Mouse (Mus musculus) ZHBTc4 (cell line): ENCODE data around the gene Tmem217.

ENCODE experiments used
- DNase-seq: peaks from one replicate; pipeline ENCODE4 v3.0.0-alpha.2; 2011; ENCODE audit warnings: low read depth, low spot score

The Tmem217 gene

DNA sequence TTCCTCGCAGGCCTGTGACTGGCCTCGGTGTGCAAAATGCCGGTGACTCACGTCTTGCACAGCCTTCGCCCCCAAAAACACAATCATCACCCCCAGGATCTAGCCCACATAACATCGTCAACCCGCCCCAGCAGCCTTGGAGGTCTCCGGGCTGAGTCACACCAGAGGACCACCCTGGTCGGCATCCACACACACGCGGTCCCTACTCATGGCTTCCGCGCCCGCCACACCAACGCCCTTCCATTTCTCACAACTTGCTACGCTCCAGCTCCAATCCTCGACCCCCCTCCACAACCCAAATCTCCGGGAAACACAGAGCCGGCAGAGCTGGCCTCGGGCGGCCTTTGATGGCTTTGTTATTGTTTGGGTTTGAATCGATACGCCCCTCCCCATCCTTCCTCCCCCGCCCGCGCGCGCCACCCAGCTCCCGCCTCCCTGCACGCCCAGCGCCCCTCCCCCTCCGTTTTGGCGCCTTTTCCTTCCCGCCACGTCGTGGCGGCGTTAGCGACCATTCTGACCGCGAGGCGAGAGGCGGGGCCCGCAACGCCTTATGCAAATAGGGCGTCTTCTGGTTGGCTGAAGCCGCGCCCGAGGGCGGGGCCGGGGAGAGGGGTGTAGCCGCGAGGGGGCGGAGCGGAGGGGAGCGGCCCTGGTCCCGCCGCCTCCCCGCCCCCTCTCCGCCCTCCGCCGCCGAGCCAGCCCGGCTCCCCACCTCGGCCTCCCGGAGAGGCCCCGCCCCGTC is 62.0 kb downstream of the Tmem217 start:
- peak; percentile 100 for DNase-seq

DNA sequence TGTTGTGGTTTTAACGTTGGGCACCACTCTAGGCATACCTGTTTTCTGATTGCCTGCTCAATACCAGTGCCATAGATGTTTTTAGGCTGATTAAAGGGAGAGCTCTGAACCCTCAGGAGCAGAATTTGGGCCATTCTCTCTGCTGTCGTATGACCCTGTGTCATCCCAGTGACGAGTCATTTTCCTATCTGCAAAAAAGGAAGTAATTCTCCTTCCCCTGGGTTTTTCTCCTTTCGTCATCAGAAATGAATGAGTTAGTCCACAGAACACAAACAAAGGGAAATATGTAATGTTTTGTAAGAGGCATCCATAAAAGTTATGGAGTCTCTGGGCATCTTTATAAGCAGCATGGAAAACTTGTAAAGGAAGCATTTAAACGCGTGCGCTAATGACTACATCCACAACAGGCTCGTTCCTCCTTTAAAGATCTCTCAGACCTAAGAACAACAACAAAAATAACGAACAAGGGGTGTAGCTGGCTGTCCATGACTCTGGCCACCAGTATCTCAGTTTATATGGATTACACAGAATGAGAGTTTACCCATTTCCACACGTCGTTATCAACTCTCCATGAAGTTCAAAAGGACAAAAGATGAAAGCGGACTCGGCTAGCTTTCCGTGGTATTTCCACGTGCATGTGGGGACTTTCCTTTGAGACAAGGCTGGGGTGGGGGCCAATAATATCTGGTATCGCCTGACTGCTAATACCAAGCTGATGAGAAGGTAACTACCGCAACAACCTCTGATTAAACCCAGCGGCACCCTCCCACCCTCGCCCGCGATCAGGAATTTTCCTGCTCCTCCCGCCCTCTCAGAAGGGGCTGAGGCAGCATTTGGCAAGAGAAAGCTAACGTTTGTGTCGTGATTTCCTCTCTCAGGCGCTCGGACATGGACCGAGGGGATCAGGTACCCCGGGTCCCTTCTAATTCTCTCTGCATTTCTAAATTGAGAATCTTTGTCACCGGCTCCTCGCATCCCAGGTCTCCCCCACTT is 62.9 kb downstream of the Tmem217 start:
- peak; percentile 74 for DNase-seq

DNA sequence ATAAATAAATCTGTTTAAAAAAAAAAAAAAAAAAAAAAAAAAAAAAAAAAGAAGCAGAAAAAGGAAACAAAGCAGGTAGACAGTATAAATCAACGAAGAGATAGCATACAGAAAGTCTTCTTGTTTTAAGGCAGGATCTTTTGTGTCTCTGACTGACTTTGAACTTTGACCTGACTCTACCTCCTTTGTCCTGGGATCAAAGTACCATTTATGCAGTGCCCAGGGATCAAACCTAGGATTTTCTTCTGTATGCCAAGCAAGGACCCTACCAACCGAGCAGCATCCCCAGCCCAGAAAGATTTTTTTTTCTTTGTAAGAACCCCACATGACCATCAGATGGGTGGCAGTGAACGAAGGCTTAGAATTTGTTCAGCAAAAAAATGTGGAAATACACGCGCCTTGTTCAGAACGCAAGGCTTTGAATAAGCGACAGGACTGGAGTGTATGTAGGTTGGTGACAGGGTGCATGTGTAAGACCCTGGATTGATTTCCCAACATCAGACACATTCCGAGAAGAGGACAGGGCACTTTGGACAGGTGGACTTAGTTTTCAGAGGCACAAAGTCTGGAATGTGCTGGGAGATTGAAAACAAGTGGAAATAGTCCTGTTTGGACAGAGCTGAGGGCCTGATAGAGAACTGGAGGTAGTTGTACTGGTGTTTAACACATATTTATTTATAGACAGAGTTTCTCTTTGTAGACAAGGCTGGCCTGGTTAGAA is 63.8 kb downstream of the Tmem217 start:
- no peak for DNase-seq

DNA sequence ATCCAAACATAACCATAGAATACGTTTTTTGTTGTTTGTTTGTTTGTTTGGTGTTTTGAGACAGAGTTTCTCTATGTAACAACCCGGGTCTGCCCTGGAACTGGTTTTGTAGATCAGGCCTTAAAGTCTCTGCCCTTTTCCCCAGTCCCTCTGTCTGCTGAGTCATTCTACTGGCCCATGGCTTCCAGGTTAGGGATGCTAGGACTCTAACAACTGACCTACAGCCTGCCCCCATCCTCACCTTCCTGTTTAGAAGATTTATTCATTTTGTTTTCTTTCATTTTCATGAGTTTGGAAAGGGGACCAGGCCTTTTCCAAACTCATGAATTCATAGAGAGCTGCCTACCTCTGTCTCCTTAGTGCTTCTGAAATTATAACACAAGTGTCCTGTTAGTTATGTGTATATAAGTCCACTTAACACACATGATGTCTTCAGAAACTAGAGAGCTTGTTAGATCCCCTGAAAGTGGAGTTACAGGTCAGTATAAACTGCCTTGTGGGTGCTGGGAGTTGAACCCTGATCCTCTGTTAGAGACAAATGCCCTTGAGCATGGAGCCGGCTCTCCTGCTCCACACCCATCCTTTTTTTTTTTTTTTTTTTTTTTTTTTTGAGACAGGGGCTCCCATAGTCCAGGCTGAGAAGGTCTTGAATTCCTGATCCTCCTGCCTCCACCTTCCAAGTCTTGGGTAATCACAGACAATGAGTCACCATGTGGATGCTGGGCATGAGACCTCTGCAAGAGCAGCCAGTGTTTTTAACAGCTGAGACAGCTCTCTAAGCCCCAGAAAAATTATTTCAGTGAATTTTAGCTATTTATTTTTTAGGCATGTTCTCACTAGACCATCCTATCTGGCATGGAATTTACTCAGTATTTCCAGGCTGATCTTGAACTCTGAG is 66.6 kb downstream of the Tmem217 start:
- DNase-seq: no peak

DNA sequence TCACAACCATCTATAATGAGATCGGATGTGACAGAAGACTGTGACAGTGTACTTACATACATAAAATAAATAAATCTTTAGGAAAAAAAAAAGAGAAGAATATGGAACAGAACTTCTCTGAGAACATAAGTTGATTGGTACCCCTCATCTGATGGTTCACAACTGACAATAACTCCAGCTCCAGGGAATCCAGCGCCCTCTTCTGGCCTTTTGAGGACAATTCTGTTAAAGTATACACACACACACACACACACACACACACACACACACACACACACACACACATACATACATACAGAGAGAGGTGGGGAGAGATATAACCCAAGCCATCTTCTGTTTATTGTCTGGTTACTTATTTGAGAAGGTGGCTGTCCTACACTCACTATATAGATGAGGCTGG is 67.8 kb downstream of the Tmem217 start:
- peak; percentile 73 for DNase-seq

DNA sequence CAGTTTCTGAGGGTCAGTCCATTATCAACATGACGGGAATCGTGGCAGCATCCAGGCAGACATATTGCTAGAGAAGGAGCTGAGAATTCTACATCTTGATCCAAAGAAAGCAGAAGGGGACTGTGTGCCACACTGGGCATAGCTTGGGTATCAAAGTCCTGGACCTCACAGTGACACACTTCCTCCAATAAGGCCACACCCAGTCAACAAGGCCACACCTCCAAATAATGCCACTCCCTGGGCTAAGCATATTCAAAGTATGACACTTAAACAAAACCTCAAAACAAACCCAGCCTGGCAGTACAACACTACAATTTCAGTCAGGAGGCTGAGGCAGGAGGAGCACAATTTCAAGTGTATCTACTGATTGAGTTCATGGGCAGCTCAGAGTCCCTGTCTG is 68.9 kb downstream of the Tmem217 start:
- no peak for DNase-seq

DNA sequence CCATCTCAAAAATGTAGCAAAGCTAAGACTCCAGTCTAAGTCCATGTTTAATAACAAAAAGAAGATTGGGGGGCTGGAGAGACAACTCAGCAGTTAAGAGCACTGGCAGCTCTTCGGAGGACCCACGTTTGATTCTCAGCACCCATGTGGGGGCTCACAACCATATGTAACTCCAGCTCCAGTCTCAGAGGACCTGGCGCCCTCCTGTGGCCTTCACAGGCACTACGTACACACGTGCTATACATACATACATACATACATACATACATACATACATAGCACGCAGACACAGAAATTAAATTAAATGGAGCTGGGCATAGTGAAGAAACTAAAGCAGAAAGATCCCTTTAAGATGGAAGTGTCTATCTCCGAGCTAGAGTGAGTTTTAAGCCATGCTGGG is 69.6 kb downstream of the Tmem217 start:
- peak; percentile 57 for DNase-seq

DNA sequence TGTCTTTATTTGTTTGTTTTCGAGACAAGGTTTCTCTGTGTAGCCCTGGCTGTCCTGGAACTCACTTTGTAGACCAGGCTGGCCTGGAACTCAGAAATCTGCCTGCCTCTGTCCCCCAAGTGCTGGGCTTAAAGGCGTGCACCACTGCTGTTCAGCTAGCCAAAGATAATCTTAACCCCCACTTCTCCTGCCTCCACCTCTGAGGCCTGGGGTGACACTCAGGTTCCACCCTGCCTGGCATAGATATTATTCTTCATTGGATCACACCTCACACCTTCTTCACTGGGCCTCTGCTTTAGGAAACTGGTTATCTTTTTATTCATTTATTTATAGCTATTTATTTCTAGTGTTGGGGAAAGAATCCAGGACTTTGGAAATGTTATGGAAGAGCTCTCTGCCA is 71.9 kb downstream of the Tmem217 start:
- DNase-seq: no peak

DNA sequence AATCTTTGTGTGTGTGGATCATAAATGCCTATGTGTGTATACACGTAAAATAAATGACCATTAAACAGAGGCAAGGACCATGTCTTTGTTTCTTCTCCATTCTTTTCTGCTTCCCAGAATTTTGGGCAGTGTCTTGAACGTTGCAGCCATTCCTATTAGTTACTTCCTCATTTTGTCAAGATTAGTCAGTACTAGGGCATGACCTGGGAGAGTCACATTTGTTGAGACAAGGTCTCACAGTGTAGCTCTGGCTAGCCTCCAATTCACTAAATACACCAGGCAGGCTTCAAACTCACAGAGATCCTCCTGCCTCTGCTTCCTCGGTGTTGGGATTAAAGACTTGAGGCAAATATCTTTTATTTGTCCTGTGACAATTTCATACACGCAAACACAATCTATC is 73.9 kb downstream of the Tmem217 start:
- DNase-seq: no peak

DNA sequence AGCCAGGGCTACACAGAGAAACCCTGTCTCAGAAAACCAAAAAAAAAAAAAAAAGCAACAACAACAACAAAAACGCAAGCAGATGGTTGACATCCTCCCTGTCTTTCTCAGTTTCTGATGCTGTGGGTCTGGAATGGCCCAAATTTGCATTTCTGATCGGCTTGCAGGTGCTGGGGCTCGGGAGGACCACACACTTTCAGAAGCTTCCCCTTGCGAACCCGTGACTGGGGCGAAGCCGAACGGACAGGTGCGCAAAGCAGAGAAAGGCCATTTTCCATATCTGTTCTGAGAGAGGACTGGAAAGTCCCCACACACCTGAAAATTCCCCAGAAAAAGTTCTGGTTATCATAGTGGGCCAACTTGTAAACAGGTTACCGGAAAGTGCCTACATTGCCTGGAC is 74.8 kb downstream of the Tmem217 start:
- no peak for DNase-seq

DNA sequence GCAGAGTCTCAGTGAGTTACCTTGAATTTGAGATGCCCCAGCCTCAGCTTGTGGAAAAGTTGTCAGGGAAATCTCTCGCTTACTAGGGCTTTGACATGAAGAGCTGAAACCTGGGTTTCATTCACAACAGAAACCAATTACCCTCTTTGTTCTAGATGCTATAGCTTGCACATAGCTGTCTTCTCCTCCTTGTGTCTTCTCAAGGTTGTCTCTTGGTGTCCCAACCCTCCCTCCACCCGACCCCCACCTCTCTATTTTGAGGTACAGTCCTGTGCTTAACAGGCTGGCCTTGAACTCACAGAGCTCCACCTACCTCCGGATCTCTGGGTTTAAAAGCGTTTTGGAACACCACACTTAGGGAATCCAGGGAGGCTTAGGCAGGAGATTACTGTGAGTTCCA is 75.7 kb downstream of the Tmem217 start:
- no peak for DNase-seq
